Mouse (Mus musculus): ENCODE measurements around the gene Bcl11b. TPM values are rescaled to one million over a fixed set of nuclear protein-coding genes. Genes with fewer than 3 reads are reported as not detected.

The Bcl11b gene
- polyA plus RNA-seq, 1 experiment from 2014 or later: 4.6 TPM

- ATAC-seq (ENCODE audit: low FRiP score, low TSS enrichment): no peak
- no peak for DNase-seq (ENCODE audit: low spot score)
- H3K4me3 ChIP-seq (ENCODE audit: low read depth, low read length): no peak overlapping the region
- no peaks in the 10 kb centered on the region for H3K27me3 ChIP-seq (ENCODE audit: control insufficient read depth, insufficient read depth, low read length)
- H3K36me3 ChIP-seq (ENCODE audit: control insufficient read depth, insufficient read depth, low read length): no peaks in the 10 kb centered on the region
- no peak overlapping the region for H3K4me2 ChIP-seq (replicated peaks; ENCODE audit: low read depth)
- peaks cover 2% of the 10 kb centered on the region; the same call in 1 of the 2 replicates for H3K4me1 ChIP-seq (replicated peaks; ENCODE audit: control insufficient read depth, insufficient read depth)
- no peak overlapping the region for H3K27ac ChIP-seq (replicated peaks)
- no peaks in the 10 kb centered on the region for H3K9me3 ChIP-seq (ENCODE audit: control insufficient read depth, low read length)
- H3K9ac ChIP-seq (ENCODE audit: low read length): no peak overlapping the region
- TF ChIP-seq EP300 (optimal IDR thresholded peaks at IDR 0.05) (no peak), CTCF (IDR thresholded peaks at IDR 0.05; ENCODE audit: low read depth) (no peak)
- WGBS: 69% methylated on average over 15 of the region's 15 CpGs
Measured at GRCm38 (mm10) chr12:107928464-107928901, 74.9 kb downstream of the Bcl11b start.

GRCm38 (mm10) chr12:107927961-107928431, 75.4 kb downstream of the Bcl11b start:
- TF ChIP-seq CTCF (IDR thresholded peaks at IDR 0.05; ENCODE audit: low read depth): no peak
- TF ChIP-seq EP300 (optimal IDR thresholded peaks at IDR 0.05): no peak
- 50% methylated on average over 10 of the region's 10 CpGs for WGBS
- ATAC-seq (ENCODE audit: low FRiP score, low TSS enrichment) (no peak), DNase-seq (ENCODE audit: low spot score) (no peak)
- H3K4me3 ChIP-seq (ENCODE audit: low read depth, low read length): no peak overlapping the region
- H3K4me1 ChIP-seq (replicated peaks; ENCODE audit: control insufficient read depth, insufficient read depth): peaks cover 2% of the 10 kb centered on the region; the same call in 1 of the 2 replicates
- H3K9me3 ChIP-seq (ENCODE audit: control insufficient read depth, low read length): no peaks in the 10 kb centered on the region
- no peak overlapping the region for H3K27ac ChIP-seq (replicated peaks)
- H3K27me3 ChIP-seq (ENCODE audit: control insufficient read depth, insufficient read depth, low read length): no peaks in the 10 kb centered on the region
- H3K4me2 ChIP-seq (replicated peaks; ENCODE audit: low read depth): no peak overlapping the region
- no peaks in the 10 kb centered on the region for H3K36me3 ChIP-seq (ENCODE audit: control insufficient read depth, insufficient read depth, low read length)
- H3K9ac ChIP-seq (ENCODE audit: low read length): no peak overlapping the region

GRCm38 (mm10) chr12:107926074-107926855, 77.1 kb downstream of the Bcl11b start:
- Histone ChIP-seq H3K4me1 (replicated peaks; ENCODE audit: control insufficient read depth, insufficient read depth) (peaks cover 2% of the 10 kb centered on the region; the same call in 1 of the 2 replicates), H3K27ac (replicated peaks) (no peak overlapping the region), H3K27me3 (ENCODE audit: control insufficient read depth, insufficient read depth, low read length) (no peaks in the 10 kb centered on the region), H3K4me3 (ENCODE audit: low read depth, low read length) (no peak overlapping the region), H3K4me2 (replicated peaks; ENCODE audit: low read depth) (no peak overlapping the region), H3K36me3 (ENCODE audit: control insufficient read depth, insufficient read depth, low read length) (no peaks in the 10 kb centered on the region), H3K9me3 (ENCODE audit: control insufficient read depth, low read length) (no peaks in the 10 kb centered on the region), H3K9ac (ENCODE audit: low read length) (no peak overlapping the region)
- no peak for TF ChIP-seq CTCF (IDR thresholded peaks at IDR 0.05; ENCODE audit: low read depth)
- no peak for TF ChIP-seq EP300 (optimal IDR thresholded peaks at IDR 0.05)
- DNase-seq (ENCODE audit: low spot score) (no peak), ATAC-seq (ENCODE audit: low FRiP score, low TSS enrichment) (no peak)
- WGBS: 88% methylated on average over 22 of the region's 22 CpGs

- no peak for TF ChIP-seq EP300 (optimal IDR thresholded peaks at IDR 0.05)
- no peak for TF ChIP-seq CTCF (IDR thresholded peaks at IDR 0.05; ENCODE audit: low read depth)
- no peak for DNase-seq (ENCODE audit: low spot score)
- ATAC-seq (ENCODE audit: low FRiP score, low TSS enrichment): no peak
- Histone ChIP-seq H3K9me3 (ENCODE audit: control insufficient read depth, low read length) (no peaks in the 10 kb centered on the region), H3K4me2 (replicated peaks; ENCODE audit: low read depth) (no peak overlapping the region), H3K9ac (ENCODE audit: low read length) (no peak overlapping the region), H3K36me3 (ENCODE audit: control insufficient read depth, insufficient read depth, low read length) (no peaks in the 10 kb centered on the region), H3K4me1 (replicated peaks; ENCODE audit: control insufficient read depth, insufficient read depth) (no peaks in the 10 kb centered on the region), H3K27me3 (ENCODE audit: control insufficient read depth, insufficient read depth, low read length) (no peaks in the 10 kb centered on the region), H3K4me3 (ENCODE audit: low read depth, low read length) (no peak overlapping the region), H3K27ac (replicated peaks) (no peak overlapping the region)
- WGBS: 79% methylated on average over 4 of the region's 4 CpGs
Measured at GRCm38 (mm10) chr12:107924696-107925095, 78.7 kb downstream of the Bcl11b start.

- H3K27ac ChIP-seq (replicated peaks): no peak overlapping the region
- H3K9ac ChIP-seq (ENCODE audit: low read length): no peak overlapping the region
- no peak overlapping the region for H3K4me2 ChIP-seq (replicated peaks; ENCODE audit: low read depth)
- no peak overlapping the region for H3K4me3 ChIP-seq (ENCODE audit: low read depth, low read length)
- no peak for DNase-seq (ENCODE audit: low spot score)
- H3K36me3 ChIP-seq (ENCODE audit: control insufficient read depth, insufficient read depth, low read length): no peaks in the 10 kb centered on the region
- 55% methylated on average over 3 of the region's 3 CpGs for WGBS
- TF ChIP-seq EP300 (optimal IDR thresholded peaks at IDR 0.05): no peak
- TF ChIP-seq CTCF (IDR thresholded peaks at IDR 0.05; ENCODE audit: low read depth): no peak
- no peaks in the 10 kb centered on the region for H3K27me3 ChIP-seq (ENCODE audit: control insufficient read depth, insufficient read depth, low read length)
- H3K4me1 ChIP-seq (replicated peaks; ENCODE audit: control insufficient read depth, insufficient read depth): no peaks in the 10 kb centered on the region
- H3K9me3 ChIP-seq (ENCODE audit: control insufficient read depth, low read length): no peaks in the 10 kb centered on the region
- ATAC-seq (ENCODE audit: low FRiP score, low TSS enrichment): no peak
Measured at GRCm38 (mm10) chr12:107923963-107924362, 79.4 kb downstream of the Bcl11b start.

GRCm38 (mm10) chr12:107922180-107922579, 81.2 kb downstream of the Bcl11b start:
- DNase-seq (ENCODE audit: low spot score) (no peak), ATAC-seq (ENCODE audit: low FRiP score, low TSS enrichment) (no peak)
- Histone ChIP-seq H3K9ac (ENCODE audit: low read length) (no peak overlapping the region), H3K9me3 (ENCODE audit: control insufficient read depth, low read length) (no peaks in the 10 kb centered on the region), H3K27ac (replicated peaks) (no peak overlapping the region), H3K4me1 (replicated peaks; ENCODE audit: control insufficient read depth, insufficient read depth) (no peaks in the 10 kb centered on the region), H3K27me3 (ENCODE audit: control insufficient read depth, insufficient read depth, low read length) (no peaks in the 10 kb centered on the region), H3K36me3 (ENCODE audit: control insufficient read depth, insufficient read depth, low read length) (no peaks in the 10 kb centered on the region), H3K4me2 (replicated peaks; ENCODE audit: low read depth) (no peak overlapping the region), H3K4me3 (ENCODE audit: low read depth, low read length) (no peak overlapping the region)
- WGBS: 94% methylated on average over 7 of the region's 7 CpGs
- no peak for TF ChIP-seq EP300 (optimal IDR thresholded peaks at IDR 0.05)
- no peak for TF ChIP-seq CTCF (IDR thresholded peaks at IDR 0.05; ENCODE audit: low read depth)

Measured in stomach, postnatal 0 days (tissue).